8 mouse cellular contexts compared by ENCODE assay signal in the genomic region with DNA sequence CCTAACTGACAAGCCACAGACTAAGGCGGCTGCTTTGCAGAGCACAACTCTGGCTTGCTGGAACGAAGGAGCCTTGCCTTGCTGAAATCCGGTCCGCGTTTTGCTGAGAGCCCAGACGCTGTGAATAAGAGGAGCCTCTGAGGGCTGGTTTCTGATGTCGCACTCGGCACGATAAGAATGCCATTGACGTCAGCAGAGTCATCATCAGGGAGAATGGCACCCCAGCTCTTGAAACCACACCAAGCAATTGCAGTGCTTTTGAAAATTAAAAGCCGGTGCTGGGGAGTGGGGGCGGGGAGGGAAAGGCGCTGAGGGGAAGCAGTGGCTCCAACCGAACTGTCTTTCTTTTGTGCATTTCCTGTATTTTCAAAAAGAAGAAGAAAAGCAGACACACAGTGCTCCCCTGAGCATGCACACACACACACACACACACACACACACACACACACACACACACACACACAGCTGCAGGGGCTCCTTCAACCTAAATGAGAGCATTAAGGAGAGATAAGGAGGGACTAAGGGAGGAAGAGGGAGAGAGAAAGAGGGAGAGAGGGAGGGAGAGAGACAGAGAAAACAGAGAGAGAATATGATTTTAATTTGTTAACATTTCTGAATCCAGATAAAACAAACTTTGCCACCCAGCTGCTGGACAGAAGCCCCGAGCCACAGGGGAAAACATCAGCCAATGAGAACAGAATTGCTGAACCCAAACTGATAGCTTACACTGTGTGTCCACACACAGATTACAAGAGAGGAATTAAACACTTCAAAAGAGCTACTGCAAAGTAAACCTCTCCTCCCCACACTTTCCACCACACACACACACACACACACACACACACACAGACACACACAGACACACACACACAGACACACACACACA.
DNase-seq lines count a peak whose midpoint lies in the region; ATAC-seq and TF ChIP-seq lines count a peak whose summit lies in the region.

No protein-coding gene starts in this region.

- H3K4me1 ChIP-seq in ES-Bruce4 (ENCODE audit: control insufficient read depth, insufficient read depth, low read length): no peaks in the 10 kb centered on the region
- peaks cover 43% of the 10 kb centered on the region for H3K4me1 ChIP-seq in forebrain, embryonic 12.5 days
- H3K4me1 ChIP-seq in heart, postnatal 0 days (ENCODE audit: control insufficient read depth, insufficient read depth): peaks cover 26% of the 10 kb centered on the region
- H3K4me1 ChIP-seq in liver, embryonic 14.5 days (replicated peaks; ENCODE audit: control insufficient read depth in 2 of 2, insufficient read depth in 2 of 2, low read length in 1 of 2): peaks cover 23 to 30% of the 10 kb centered on the region in 2 experiments
- H3K4me1 ChIP-seq in stomach, embryonic 15.5 days: peaks cover 15% of the 10 kb centered on the region

- no peak for TF ChIP-seq POLR2A in ES-Bruce4 (IDR thresholded peaks at IDR 0.05; ENCODE audit: insufficient read depth, low read length)

- H3K4me2 ChIP-seq in forebrain, embryonic 12.5 days: peak overlapping the region; percentile 57
- H3K4me2 ChIP-seq in heart, postnatal 0 days (ENCODE audit: low read depth, low read length): peak overlapping the region; percentile 60
- H3K4me2 ChIP-seq in liver, embryonic 14.5 days (ENCODE audit: low read depth): peak overlapping the region; percentile 64
- peak overlapping the region; percentile 48 for H3K4me2 ChIP-seq in stomach, embryonic 15.5 days

- H3K9ac ChIP-seq in ES-Bruce4 (ENCODE audit: low read depth, poor library complexity, severe bottlenecking): 0 out of 2 replicates have a peak overlapping the region, but pooled peaks have one; percentile 8
- H3K9ac ChIP-seq in forebrain, embryonic 12.5 days: peak overlapping the region; percentile 45
- peak overlapping the region; percentile 47; the same call in 1 of the 2 replicates for H3K9ac ChIP-seq in heart, postnatal 0 days (replicated peaks; ENCODE audit: low read depth, low read length)
- peak overlapping the region; percentile 13 for H3K9ac ChIP-seq in liver, embryonic 14.5 days (replicated peaks)
- no peak overlapping the region for H3K9ac ChIP-seq in stomach, embryonic 15.5 days

- H3K9me3 ChIP-seq in ES-Bruce4 (replicated peaks; ENCODE audit: control insufficient read depth, insufficient read depth, low read length, poor library complexity, severe bottlenecking): no peaks in the 10 kb centered on the region
- H3K9me3 ChIP-seq in forebrain, embryonic 12.5 days: no peaks in the 10 kb centered on the region
- H3K9me3 ChIP-seq in heart, postnatal 0 days (replicated peaks; ENCODE audit: control insufficient read depth, low read length): no peaks in the 10 kb centered on the region
- H3K9me3 ChIP-seq in liver, embryonic 14.5 days (ENCODE audit: control insufficient read depth, low read length): no peaks in the 10 kb centered on the region
- no peaks in the 10 kb centered on the region for H3K9me3 ChIP-seq in stomach, embryonic 15.5 days

- peak; percentile 94 for DNase-seq in c-Kit-positive CD71-positive TER-119-positive erythroid progenitor cells, embryonic 14.5 days (ENCODE audit: low spot score)
- peak; percentile 99 for DNase-seq in heart, postnatal 0 days (ENCODE audit: low spot score)
- DNase-seq in kidney, postnatal 36 days: peak; percentile 93 to 95
- DNase-seq in liver, embryonic 14.5 days (ENCODE audit: low read depth in 3 of 3, low spot score in 3 of 3): peak; percentile 88 to 90 (median 90)
- peak; percentile 93 for DNase-seq in neural tube, embryonic 10.5 days (ENCODE audit: extremely low spot score, low spot score)

- under 1% methylated on average over 15 of the region's 15 CpGs for WGBS in forebrain, embryonic 12.5 days
- under 1% methylated on average over 15 of the region's 15 CpGs for WGBS in heart, postnatal 0 days
- WGBS in liver, embryonic 14.5 days (ENCODE audit: insufficient replicate concordance): under 1% methylated on average over 15 of the region's 15 CpGs
- WGBS in stomach, embryonic 15.5 days: 0% methylated on average over 15 of the region's 15 CpGs

- H3K27me3 ChIP-seq in ES-Bruce4 (ENCODE audit: control insufficient read depth, insufficient read depth, low read length, poor library complexity, severe bottlenecking): no peaks in the 10 kb centered on the region
- H3K27me3 ChIP-seq in forebrain, embryonic 12.5 days: no peaks in the 10 kb centered on the region
- H3K27me3 ChIP-seq in heart, postnatal 0 days (ENCODE audit: control insufficient read depth, insufficient read depth, low read length): no peaks in the 10 kb centered on the region
- no peaks in the 10 kb centered on the region for H3K27me3 ChIP-seq in liver, embryonic 14.5 days (ENCODE audit: control insufficient read depth, insufficient read depth, low read length)
- H3K27me3 ChIP-seq in stomach, embryonic 15.5 days (replicated peaks): no peaks in the 10 kb centered on the region

- no peak for TF ChIP-seq CTCF in ES-Bruce4 (IDR thresholded peaks at IDR 0.05; ENCODE audit: low read depth, low read length)
- TF ChIP-seq CTCF in heart, postnatal 0 days (IDR thresholded peaks at IDR 0.05; ENCODE audit: low read depth): peak; percentile 15; the same call in 1 of the 2 replicates
- TF ChIP-seq CTCF in liver, embryonic 14.5 days (IDR thresholded peaks at IDR 0.05; ENCODE audit: low read depth): no peak

- TF ChIP-seq EP300 in ES-Bruce4 (IDR thresholded peaks at IDR 0.05; ENCODE audit: insufficient read depth, low read depth, low read length): 0 out of 2 replicates have a peak, but pooled peaks have one; percentile 38
- peak; percentile 80; the same call in 1 of the 2 replicates for TF ChIP-seq EP300 in heart, postnatal 0 days (IDR thresholded peaks at IDR 0.05; ENCODE audit: low read depth)
- no peak for TF ChIP-seq EP300 in liver, embryonic 14.5 days (IDR thresholded peaks at IDR 0.05; ENCODE audit: low read depth)

- peak; percentile 97 for ATAC-seq in forebrain, embryonic 12.5 days (ENCODE audit: low FRiP score)
- peak; percentile 94 for ATAC-seq in heart, postnatal 0 days (ENCODE audit: insufficient read depth, low read depth)
- peak; percentile 95 for ATAC-seq in liver, embryonic 14.5 days (ENCODE audit: insufficient read depth)
- ATAC-seq in stomach, embryonic 15.5 days (ENCODE audit: insufficient read depth, low FRiP score, low read depth): peak; percentile 94

- H3K27ac ChIP-seq in ES-Bruce4 (ENCODE audit: insufficient read depth, low read length): no peak overlapping the region
- H3K27ac ChIP-seq in forebrain, embryonic 12.5 days: peak overlapping the region; percentile 95
- peak overlapping the region; percentile 94 for H3K27ac ChIP-seq in heart, postnatal 0 days (ENCODE audit: low read depth)
- peak overlapping the region; percentile 4; the same call in 1 of the 2 replicates for H3K27ac ChIP-seq in liver, embryonic 14.5 days
- H3K27ac ChIP-seq in stomach, embryonic 15.5 days: peak overlapping the region; percentile 76

- H3K4me3 ChIP-seq in ES-Bruce4 (ENCODE audit: low read depth, low read length): peak overlapping the region; percentile 27; the same call in 1 of the 2 replicates
- H3K4me3 ChIP-seq in forebrain, embryonic 12.5 days (replicated peaks): peak overlapping the region; percentile 30
- H3K4me3 ChIP-seq in heart, postnatal 0 days (ENCODE audit: low read depth, low read length): peak overlapping the region; percentile 41
- peak overlapping the region; percentile 15 to 49; a peak in 3 of 4 replicates for H3K4me3 ChIP-seq in liver, embryonic 14.5 days (ENCODE audit: insufficient read depth in 1 of 2, low read depth in 2 of 2, low read length in 2 of 2)
- H3K4me3 ChIP-seq in stomach, embryonic 15.5 days (replicated peaks): peak overlapping the region; percentile 38

- H3K36me3 ChIP-seq in ES-Bruce4 (ENCODE audit: control insufficient read depth, insufficient read depth, low read length, poor library complexity, severe bottlenecking): no peaks in the 10 kb centered on the region
- no peaks in the 10 kb centered on the region for H3K36me3 ChIP-seq in forebrain, embryonic 12.5 days (replicated peaks)
- no peaks in the 10 kb centered on the region for H3K36me3 ChIP-seq in heart, postnatal 0 days (replicated peaks; ENCODE audit: control insufficient read depth, insufficient read depth, low read length)
- no peaks in the 10 kb centered on the region for H3K36me3 ChIP-seq in liver, embryonic 14.5 days (replicated peaks; ENCODE audit: control insufficient read depth, insufficient read depth, low read depth)
- H3K36me3 ChIP-seq in stomach, embryonic 15.5 days: no peaks in the 10 kb centered on the region
